Mouse (Mus musculus) A20 (cell line): Measurements from ENCODE around the gene Defb46.

Experiments
- DNase-seq: peaks from one replicate; pipeline ENCODE4 v3.0.0-alpha.2; 2011; ENCODE audit warnings: low read depth, low spot score

Gene Defb46

DNA sequence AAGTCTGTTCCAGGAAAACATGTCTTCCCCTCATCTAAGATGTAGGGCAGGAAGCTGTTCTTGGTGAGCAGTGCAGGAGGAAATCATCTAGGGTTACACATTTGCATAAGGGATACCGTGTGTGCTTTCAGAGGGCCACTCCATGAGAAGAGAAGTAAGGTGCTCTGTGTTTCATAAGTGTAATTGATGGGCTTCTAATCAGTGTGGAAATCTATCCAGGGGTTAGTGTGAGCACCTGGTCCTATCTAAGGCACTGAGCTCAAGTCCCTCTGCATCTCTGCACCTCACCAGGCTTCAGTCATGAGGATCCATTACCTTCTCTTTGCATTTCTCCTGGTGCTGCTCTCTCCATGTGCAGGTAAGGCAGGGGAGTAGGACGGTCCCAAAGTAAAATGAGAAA, at the start of gene Defb46:
TSS of gene Defb46 (plus strand) at position 301 of the 400 bp plus-strand sequence.
- no peak for DNase-seq

DNA sequence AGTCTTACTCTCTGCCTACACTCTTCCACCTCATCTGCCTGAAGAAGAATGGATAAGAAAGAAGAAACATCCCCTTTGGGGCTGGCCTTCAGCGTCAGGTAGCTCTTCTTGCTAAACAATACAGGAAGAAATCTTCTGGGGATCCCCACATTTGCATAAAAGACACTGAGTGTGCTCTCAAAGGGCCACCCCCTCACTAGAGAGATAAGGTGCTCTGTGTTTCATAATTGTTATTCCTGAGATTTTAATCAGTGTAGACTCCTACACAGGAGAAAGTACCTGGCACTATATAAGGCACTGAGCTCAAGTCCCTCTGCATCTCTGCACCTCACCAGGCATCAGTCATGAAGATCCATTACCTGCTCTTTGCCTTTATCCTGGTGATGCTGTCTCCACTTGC, 14.6 kb upstream of the Defb46 start, which contains the start of gene Defb6:
TSS of gene Defb6 (plus strand) at position 318 of the 400 bp plus-strand sequence.
- DNase-seq = peak; percentile 13

DNA sequence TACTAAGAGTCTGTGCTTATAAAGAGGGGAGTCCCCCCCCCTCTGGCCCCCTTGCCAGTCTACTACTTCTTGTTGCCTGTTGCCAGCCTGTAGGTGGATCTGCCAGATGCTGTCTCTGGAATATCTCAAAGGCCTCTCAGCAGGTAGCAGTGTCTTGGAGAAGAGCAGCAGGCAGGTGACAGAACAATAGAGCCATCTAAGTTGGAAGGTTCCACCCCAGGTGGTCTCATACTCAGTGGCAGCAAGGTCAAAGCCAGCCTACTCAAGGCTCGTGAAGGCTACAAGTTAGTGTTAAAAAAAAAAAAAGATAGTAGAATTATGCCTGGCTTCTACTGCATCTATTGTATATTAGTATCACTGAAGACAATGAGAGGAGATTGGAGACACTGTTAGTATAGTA, 1.6 kb upstream of the Defb46 start:
- DNase-seq = no peak

DNA sequence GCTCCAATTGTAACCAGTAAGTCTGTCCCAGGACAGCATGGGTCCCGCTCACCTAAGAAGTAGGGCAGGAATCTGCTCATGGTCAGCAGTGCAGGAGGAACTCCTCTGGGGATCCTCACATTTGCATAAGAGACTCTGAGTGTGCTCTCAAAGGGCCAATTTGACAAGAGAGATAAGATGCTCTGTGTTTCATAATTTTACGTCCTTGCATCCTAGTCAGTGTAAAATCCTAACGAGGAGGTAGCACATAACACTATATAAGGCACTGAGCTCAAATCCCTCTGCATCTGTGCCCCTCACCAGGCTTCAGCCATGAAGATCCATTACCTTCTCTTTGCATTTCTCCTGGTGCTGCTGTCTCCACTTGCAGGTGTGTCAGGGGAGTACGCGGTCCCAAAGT, 7.6 kb downstream of the Defb46 start, which contains the start of gene Defb5:
TSS of gene Defb5 (plus strand) at position 301 of the 400 bp plus-strand sequence.
- DNase-seq = no peak

DNA sequence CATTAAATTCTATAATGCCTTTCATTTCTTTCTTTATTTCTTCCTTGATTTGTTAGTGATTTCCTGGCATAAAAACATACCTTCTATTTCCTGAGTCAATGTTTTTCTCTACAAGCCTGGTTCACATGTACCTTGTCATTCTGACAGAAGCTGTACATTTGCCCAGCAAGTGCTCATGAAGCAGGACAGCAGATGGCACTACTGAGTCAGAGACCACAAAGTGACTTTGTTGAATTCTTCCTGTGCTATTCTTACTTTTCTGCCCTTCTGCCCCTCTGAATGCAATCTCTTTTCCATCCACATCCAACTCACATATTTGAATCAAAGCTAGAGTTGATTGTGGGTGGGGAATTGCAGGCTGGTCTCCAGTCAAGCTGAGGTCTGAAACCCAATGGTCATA, 18.4 kb downstream of the Defb46 start:
- peak; percentile 8 for DNase-seq

DNA sequence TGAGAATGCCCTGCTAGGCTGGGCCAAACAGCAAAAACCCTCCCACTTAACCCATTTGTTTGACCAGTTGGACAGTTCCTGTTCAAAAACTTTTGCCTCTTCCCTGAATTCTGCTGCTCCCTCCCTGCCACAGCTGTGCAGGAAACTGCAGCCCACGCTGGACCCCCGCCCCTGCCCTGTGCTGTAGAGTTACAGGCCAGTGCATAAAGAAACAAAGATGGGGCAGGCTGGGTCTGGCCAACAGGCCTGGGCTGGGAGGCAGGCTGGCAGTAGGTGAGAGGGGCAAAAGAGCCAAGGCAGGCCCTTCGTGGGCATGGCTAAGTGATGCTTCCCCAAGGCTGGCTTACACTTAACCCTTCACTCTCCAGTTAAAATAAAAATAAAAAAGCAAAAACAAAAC, 20.0 kb downstream of the Defb46 start:
- DNase-seq = no peak
